In the genomic region with DNA sequence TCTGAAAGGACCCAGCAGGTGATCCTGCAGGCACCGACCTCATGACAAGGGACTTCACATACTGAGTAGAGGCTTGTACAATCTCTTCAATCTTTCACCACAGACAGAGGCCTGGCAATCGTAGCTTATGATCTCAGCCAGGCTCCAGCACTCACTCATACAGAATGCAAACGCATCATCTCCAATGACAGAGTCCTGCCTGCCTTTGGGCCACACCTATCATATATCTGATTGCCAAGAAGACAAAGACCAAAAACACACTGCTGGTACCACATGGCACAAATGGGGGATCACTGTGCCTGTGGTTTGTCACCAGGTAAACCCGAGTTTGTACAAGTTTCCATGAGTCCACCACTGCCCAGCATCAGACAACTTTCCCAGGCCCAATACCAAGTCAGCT, we compare ENCODE assay signal across 19 mouse cellular contexts. TPM values are rescaled to one million over a fixed set of nuclear protein-coding genes. Genes with fewer than 3 reads are reported as not detected.
A peak's percentile ranks its signal among the peaks of the same experiment; 100 is the strongest.
DNase-seq lines count a peak whose midpoint lies in the region; ATAC-seq lines count a peak whose summit lies in the region.
"Had no signal": no experiment of that assay in that cellular context is flagged by ENCODE, and none has a peak within 500 bp of the region (broad histone marks: within the 10 kb centered on the region; RNA-seq: fewer than 3 reads in every experiment).

No protein-coding gene starts in this region.

- peaks cover 37% of the 10 kb centered on the region for H3K36me3 ChIP-seq in forebrain, embryonic 13.5 days (ENCODE audit: poor library complexity, severe bottlenecking)
- H3K36me3 ChIP-seq in forebrain, embryonic 14.5 days (ENCODE audit: control insufficient read depth, insufficient read depth, low read length) = peaks cover 34% of the 10 kb centered on the region
- H3K36me3 ChIP-seq in limb, embryonic 11.5 days (ENCODE audit: control insufficient read depth, insufficient read depth, low read length) = no peaks in the 10 kb centered on the region; the same call in 1 of the 2 replicates
- peaks cover 35% of the 10 kb centered on the region for H3K36me3 ChIP-seq in limb, embryonic 10.5 days
- peaks cover 73% of the 10 kb centered on the region for H3K36me3 ChIP-seq in liver, embryonic 12.5 days

- H3K4me1 ChIP-seq in forebrain, embryonic 13.5 days = peaks cover 16% of the 10 kb centered on the region
- H3K4me1 ChIP-seq in forebrain, embryonic 14.5 days (ENCODE audit: control insufficient read depth, insufficient read depth, low read length) = 0 out of 2 replicates have a peak, but pooled peaks cover 8% of the 10 kb centered on the region
- peaks cover 6% of the 10 kb centered on the region; the same call in 1 of the 2 replicates for H3K4me1 ChIP-seq in limb, embryonic 11.5 days (ENCODE audit: control insufficient read depth, insufficient read depth, low read length)
- peaks cover 14% of the 10 kb centered on the region for H3K4me1 ChIP-seq in limb, embryonic 10.5 days
- H3K4me1 ChIP-seq in liver, embryonic 12.5 days = peaks cover 82% of the 10 kb centered on the region

- peak overlapping the region; percentile 30; the same call in 1 of the 2 replicates for H3K9ac ChIP-seq in forebrain, embryonic 13.5 days
- no peak overlapping the region for H3K9ac ChIP-seq in forebrain, embryonic 14.5 days (ENCODE audit: low read length)
- H3K9ac ChIP-seq in limb, embryonic 11.5 days (ENCODE audit: low read length) = 0 out of 2 replicates have a peak overlapping the region, but pooled peaks have one; percentile 17
- H3K9ac ChIP-seq in liver, embryonic 12.5 days = peak overlapping the region; percentile 97
- H3K9ac ChIP-seq: embryonic facial prominence, embryonic 15.5 days; forebrain, embryonic 15.5 days; intestine, embryonic 15.5 days; lung, embryonic 15.5 days; midbrain, embryonic 12.5 days had no signal

- H3K9me3 ChIP-seq in forebrain, embryonic 13.5 days (replicated peaks) = no peaks in the 10 kb centered on the region
- H3K9me3 ChIP-seq in forebrain, embryonic 14.5 days (replicated peaks; ENCODE audit: control insufficient read depth, low read length) = no peaks in the 10 kb centered on the region
- H3K9me3 ChIP-seq in limb, embryonic 11.5 days (ENCODE audit: control insufficient read depth, low read length) = no peaks in the 10 kb centered on the region
- H3K9me3 ChIP-seq in limb, embryonic 10.5 days (replicated peaks) = no peaks in the 10 kb centered on the region
- H3K9me3 ChIP-seq in liver, embryonic 12.5 days (replicated peaks) = no peaks in the 10 kb centered on the region
- H3K9me3 ChIP-seq: embryonic facial prominence, embryonic 15.5 days; forebrain, embryonic 15.5 days; hindbrain, embryonic 10.5 days; intestine, embryonic 15.5 days; lung, embryonic 15.5 days; midbrain, embryonic 12.5 days had no signal

- no peak overlapping the region for H3K4me2 ChIP-seq in forebrain, embryonic 13.5 days
- no peak overlapping the region for H3K4me2 ChIP-seq in forebrain, embryonic 14.5 days (ENCODE audit: low read length)
- H3K4me2 ChIP-seq in limb, embryonic 11.5 days (ENCODE audit: low read depth, severe bottlenecking) = no peak overlapping the region
- peak overlapping the region; percentile 80 for H3K4me2 ChIP-seq in liver, embryonic 12.5 days
- H3K4me2 ChIP-seq: embryonic facial prominence, embryonic 15.5 days; forebrain, embryonic 15.5 days; intestine, embryonic 15.5 days; lung, embryonic 15.5 days; midbrain, embryonic 12.5 days had no signal

- H3K27ac ChIP-seq in forebrain, embryonic 13.5 days = no peak overlapping the region
- H3K27ac ChIP-seq in forebrain, embryonic 14.5 days (ENCODE audit: low read depth, low read length) = no peak overlapping the region
- H3K27ac ChIP-seq in limb, embryonic 11.5 days (replicated peaks; ENCODE audit: low read depth, low read length) = no peak overlapping the region
- H3K27ac ChIP-seq in limb, embryonic 10.5 days = no peak overlapping the region
- peak overlapping the region; percentile 99 for H3K27ac ChIP-seq in liver, embryonic 12.5 days
- H3K27ac ChIP-seq: embryonic facial prominence, embryonic 15.5 days; forebrain, embryonic 15.5 days; hindbrain, embryonic 10.5 days; intestine, embryonic 15.5 days; lung, embryonic 15.5 days; midbrain, embryonic 12.5 days had no signal

- H3K4me3 ChIP-seq in forebrain, embryonic 13.5 days = no peak overlapping the region
- H3K4me3 ChIP-seq in forebrain, embryonic 14.5 days (ENCODE audit: low read depth, low read length) = no peak overlapping the region
- H3K4me3 ChIP-seq in limb, embryonic 11.5 days (ENCODE audit: low read depth, low read length) = no peak overlapping the region
- no peak overlapping the region for H3K4me3 ChIP-seq in limb, embryonic 10.5 days
- H3K4me3 ChIP-seq in liver, embryonic 12.5 days = peak overlapping the region; percentile 93
- H3K4me3 ChIP-seq: embryonic facial prominence, embryonic 15.5 days; forebrain, embryonic 15.5 days; hindbrain, embryonic 10.5 days; intestine, embryonic 15.5 days; lung, embryonic 15.5 days; midbrain, embryonic 12.5 days had no signal

- DNase-seq in forebrain, embryonic 14.5 days (ENCODE audit: low spot score) = no peak
- no peak for DNase-seq in limb, embryonic 11.5 days (ENCODE audit: low spot score)
- DNase-seq in limb, embryonic 10.5 days (ENCODE audit: low spot score) = no peak
- DNase-seq in cerebellum, adult 11 months = no peak
- DNase-seq in frontal cortex, postnatal 25 days (ENCODE audit: low spot score in 2 of 2) = no peak
- DNase-seq: adrenal gland, postnatal 10 days; cerebellum, adult 9-10 months; gastrocnemius, postnatal 25 days; layer of hippocampus, postnatal 36 days; right cerebral cortex, postnatal 4 days; thymus, postnatal 25 days had no signal

- no peak for ATAC-seq in forebrain, embryonic 13.5 days
- no peak for ATAC-seq in forebrain, embryonic 14.5 days
- no peak for ATAC-seq in limb, embryonic 11.5 days (ENCODE audit: insufficient number of reproducible peaks, low FRiP score, low TSS enrichment, low read depth)
- no peak for ATAC-seq in liver, embryonic 12.5 days
- ATAC-seq: forebrain, embryonic 15.5 days; intestine, embryonic 15.5 days had no signal

- no peaks in the 10 kb centered on the region for H3K27me3 ChIP-seq in forebrain, embryonic 13.5 days
- no peaks in the 10 kb centered on the region for H3K27me3 ChIP-seq in forebrain, embryonic 14.5 days (replicated peaks; ENCODE audit: control insufficient read depth, insufficient read depth, low read length)
- no peaks in the 10 kb centered on the region for H3K27me3 ChIP-seq in limb, embryonic 11.5 days (ENCODE audit: control insufficient read depth, insufficient read depth, low read length)
- no peaks in the 10 kb centered on the region for H3K27me3 ChIP-seq in limb, embryonic 10.5 days (ENCODE audit: low read depth, poor library complexity, severe bottlenecking)
- no peaks in the 10 kb centered on the region for H3K27me3 ChIP-seq in liver, embryonic 12.5 days (replicated peaks)
- H3K27me3 ChIP-seq: embryonic facial prominence, embryonic 15.5 days; forebrain, embryonic 15.5 days; intestine, embryonic 15.5 days; lung, embryonic 15.5 days; midbrain, embryonic 12.5 days had no signal

- 81% methylated on average over 4 of the region's 4 CpGs for WGBS in forebrain, embryonic 13.5 days
- WGBS in forebrain, embryonic 14.5 days = 79% methylated on average over 4 of the region's 4 CpGs
- WGBS in limb, embryonic 11.5 days = 80% methylated on average over 4 of the region's 4 CpGs
- 89% methylated on average over 4 of the region's 4 CpGs for WGBS in limb, embryonic 10.5 days
- WGBS in liver, embryonic 12.5 days (ENCODE audit: insufficient replicate concordance) = 28% methylated on average over 4 of the region's 4 CpGs

RNA-seq across cellular contexts. Expression of a gene that starts 4.2 kb away (rescaled TPM):
- 83.8 and 89.3 TPM in 2 replicates for polyA plus RNA-seq in forebrain, embryonic 13.5 days (2015; fragmentation: Nextera tagmentation; extraction: Ambion mirVana)
- polyA plus RNA-seq in forebrain, embryonic 14.5 days (2014; fragmentation: Nextera tagmentation; extraction: Ambion mirVana) = 107 and 121 TPM in 2 replicates
- 98.7 and 110 TPM in 2 replicates for polyA plus RNA-seq in limb, embryonic 11.5 days (2014; fragmentation: Nextera tagmentation; extraction: Ambion mirVana)
- polyA plus RNA-seq in limb, embryonic 10.5 days (2016; fragmentation: Nextera tagmentation; extraction: Ambion mirVana) = 95.5 and 95.6 TPM in 2 replicates
- 487 and 506 TPM in 2 replicates for polyA plus RNA-seq in liver, embryonic 12.5 days (2016; fragmentation: Nextera tagmentation; extraction: Ambion mirVana)

RNA-seq across cellular contexts. Expression of a gene that starts 34.2 kb away (rescaled TPM):
- 30.7 and 35.1 TPM in 2 replicates for polyA plus RNA-seq in forebrain, embryonic 13.5 days (2015; fragmentation: Nextera tagmentation; extraction: Ambion mirVana)
- 30.9 and 61.3 TPM in 2 replicates for polyA plus RNA-seq in forebrain, embryonic 14.5 days (2014; fragmentation: Nextera tagmentation; extraction: Ambion mirVana)
- polyA plus RNA-seq in limb, embryonic 11.5 days (2014; fragmentation: Nextera tagmentation; extraction: Ambion mirVana) = 29.5 and 36.8 TPM in 2 replicates
- 30.5 and 34.7 TPM in 2 replicates for polyA plus RNA-seq in limb, embryonic 10.5 days (2016; fragmentation: Nextera tagmentation; extraction: Ambion mirVana)
- polyA plus RNA-seq in liver, embryonic 12.5 days (2016; fragmentation: Nextera tagmentation; extraction: Ambion mirVana) = 13.0 and 13.5 TPM in 2 replicates
